Mouse (Mus musculus): ENCODE measurements around the gene Slc27a5. TPM values are rescaled to one million over a fixed set of nuclear protein-coding genes. Genes with fewer than 3 reads are reported as not detected.

The Slc27a5 gene
- total RNA-seq, 2 experiments from 2014 or later, result 0.70 to 16.3 TPM

Other genes starting within 250 kb of the Slc27a5 start
- 1 to 10 TPM; 8.0 to 8.2 TPM for gene Zscan18, start 194.6 kb downstream of the Slc27a5 start, total RNA-seq (2021)
- gene Zfp329, start 179.3 kb downstream of the Slc27a5 start, total RNA-seq (2021), result 10 to 100 TPM; 16.0 to 16.4 TPM
- 10 to 100 TPM; 34.2 to 35.4 TPM for gene Zfp110, start 163.4 kb downstream of the Slc27a5 start, total RNA-seq (2021)
- gene Zfp128, start 117.0 kb downstream of the Slc27a5 start, total RNA-seq (2021), result 1 to 10 TPM; 5.3 to 5.7 TPM
- 10 to 100 TPM; 11.3 to 12.4 TPM for gene Zscan22, start 100.4 kb downstream of the Slc27a5 start, total RNA-seq (2021)
- 1,000 to 10,000 TPM; 1,322 to 1,347 TPM for gene Rps5, start 75.9 kb downstream of the Slc27a5 start, total RNA-seq (2021)
- under 1 TPM; 0.59 to 0.64 TPM for gene Rnf225, start 70.8 kb downstream of the Slc27a5 start, total RNA-seq (2021)
- 10 to 100 TPM; 12.7 to 13.5 TPM for gene Zfp324, start 32.4 kb downstream of the Slc27a5 start, total RNA-seq (2021)
- 10 to 100 TPM in 1 of 2 experiments, 1 to 10 TPM in 1; 9.2 to 11.3 TPM for gene Zfp446, start 20.3 kb downstream of the Slc27a5 start, total RNA-seq (2021)
- 100 to 1,000 TPM; 392 to 400 TPM for gene Trim28, start 922 bp upstream of the Slc27a5 start, total RNA-seq (2021)
- gene Zbtb45, start 11.8 kb upstream of the Slc27a5 start, total RNA-seq (2021), result 10 to 100 TPM; 18.4 to 18.5 TPM
- 100 to 1,000 TPM; 181 to 189 TPM for gene Chmp2a, start 36.6 kb upstream of the Slc27a5 start, total RNA-seq (2021)
- gene Ube2m, start 40.1 kb upstream of the Slc27a5 start, total RNA-seq (2021), result 100 to 1,000 TPM; 168 to 181 TPM
- 1 to 10 TPM; 5.5 to 6.0 TPM for gene Mzf1, start 56.6 kb upstream of the Slc27a5 start, total RNA-seq (2021)
- not detected for gene Vmn1r85, start 97.0 kb upstream of the Slc27a5 start, total RNA-seq (2021)
- gene Vmn1r86, start 121.7 kb upstream of the Slc27a5 start, total RNA-seq (2021), result not detected
- not detected for gene Vmn1r87, start 142.0 kb upstream of the Slc27a5 start, total RNA-seq (2021)
- under 1 TPM; 0.08 to 0.14 TPM for gene Vmn1r88, start 161.4 kb upstream of the Slc27a5 start, total RNA-seq (2021)
- not detected for gene Vmn1r89, start 214.8 kb upstream of the Slc27a5 start, total RNA-seq (2021)

Data from adrenal gland, postnatal 4 days (tissue).